Mouse (Mus musculus): ENCODE data around the gene Sertad3. TPM values are rescaled to one million over a fixed set of nuclear protein-coding genes. Genes with fewer than 3 reads are reported as not detected.

Sertad3 gene
- polyA plus RNA-seq, 2 experiments = 32.1 to 32.4 TPM

DNA sequence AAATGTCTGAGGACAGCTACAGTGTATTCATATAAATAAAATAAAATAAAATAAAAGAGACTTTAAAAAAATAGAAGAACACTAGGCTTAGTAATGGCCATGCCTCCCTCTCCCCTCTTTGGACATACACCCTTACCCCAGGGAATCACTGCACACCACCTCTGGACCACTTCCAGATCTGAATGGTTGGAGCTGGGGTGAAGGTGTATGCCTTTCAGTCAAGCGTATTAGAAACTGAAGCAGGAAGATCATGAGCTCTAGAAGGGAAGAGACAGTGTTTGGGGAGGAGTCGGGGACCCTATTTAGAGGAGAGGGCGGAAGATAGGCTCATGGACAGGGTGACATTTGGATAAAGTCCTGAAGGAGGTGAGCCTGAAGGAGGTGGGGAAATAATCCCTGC, 6.9 kb downstream of the Sertad3 start:
- Histone ChIP-seq H3K27ac (replicated peaks; ENCODE audit: low read depth, low read length) (peak overlapping the region; percentile 77), H3K27me3 (ENCODE audit: control insufficient read depth, insufficient read depth, low read length) (no peaks in the 10 kb centered on the region), H3K4me3 (replicated peaks; ENCODE audit: low read length) (no peak overlapping the region), H3K9ac (ENCODE audit: low read depth, low read length, severe bottlenecking) (no peak overlapping the region), H3K36me3 (ENCODE audit: control insufficient read depth, insufficient read depth, low read length) (peaks cover 18% of the 10 kb centered on the region), H3K4me1 (ENCODE audit: control insufficient read depth, insufficient read depth, low read length) (0 out of 2 replicates have a peak, but pooled peaks cover 4% of the 10 kb centered on the region), H3K4me2 (replicated peaks; ENCODE audit: low read depth, low read length, severe bottlenecking) (peak overlapping the region; percentile 45; the same call in 1 of the 2 replicates), H3K9me3 (ENCODE audit: control insufficient read depth, low read length) (no peaks in the 10 kb centered on the region)
- DNase-seq (ENCODE audit: low spot score) = no peak
- no peak for TF ChIP-seq POLR2A (IDR thresholded peaks at IDR 0.05; ENCODE audit: borderline replicate concordance, extremely low read depth, insufficient read depth, insufficient read length)
- no peak for ATAC-seq (ENCODE audit: low FRiP score, low read depth)
- WGBS = 72% methylated on average over 3 of the region's 3 CpGs

DNA sequence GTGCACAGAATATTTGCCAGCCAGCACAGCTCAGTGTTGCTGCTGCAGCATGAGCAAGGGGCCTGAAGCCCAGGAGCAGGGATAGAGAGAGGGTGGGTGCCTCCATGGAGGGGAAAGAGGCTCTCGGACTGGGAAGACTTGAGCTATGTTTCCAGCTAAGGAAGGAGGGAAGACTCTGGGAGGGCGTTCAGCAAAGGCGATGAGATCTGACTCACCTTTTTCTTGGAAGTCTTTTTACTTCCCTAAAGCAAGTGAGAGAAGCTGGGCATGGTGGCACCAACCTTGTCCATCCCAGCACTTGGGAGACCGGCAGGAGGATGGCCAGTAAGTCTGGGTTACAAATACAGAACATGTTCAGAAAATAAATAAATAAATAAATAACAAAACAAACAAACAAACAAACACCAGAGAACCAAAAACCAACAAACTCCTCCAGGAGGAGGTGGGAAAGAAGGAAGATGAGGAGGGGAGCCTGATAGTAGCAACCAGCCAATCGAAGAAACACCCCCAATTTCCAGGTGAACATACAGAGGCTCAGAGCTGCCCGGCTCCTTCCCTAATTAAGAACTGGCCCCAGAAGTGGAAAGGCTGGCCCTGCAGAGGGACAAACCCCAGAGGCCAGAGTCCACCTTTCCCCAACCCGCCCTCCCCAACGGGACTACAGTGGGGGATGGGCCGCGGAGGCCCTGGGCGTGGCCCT, 7.5 kb downstream of the Sertad3 start:
- Histone ChIP-seq H3K9ac (ENCODE audit: low read depth, low read length, severe bottlenecking) (peak overlapping the region; percentile 36; the same call in 1 of the 2 replicates), H3K27ac (replicated peaks; ENCODE audit: low read depth, low read length) (peak overlapping the region; percentile 77), H3K4me2 (replicated peaks; ENCODE audit: low read depth, low read length, severe bottlenecking) (peak overlapping the region; percentile 45), H3K9me3 (ENCODE audit: control insufficient read depth, low read length) (no peaks in the 10 kb centered on the region), H3K4me1 (ENCODE audit: control insufficient read depth, insufficient read depth, low read length) (peaks cover 4% of the 10 kb centered on the region; the same call in 1 of the 2 replicates), H3K36me3 (ENCODE audit: control insufficient read depth, insufficient read depth, low read length) (peaks cover 16% of the 10 kb centered on the region), H3K27me3 (ENCODE audit: control insufficient read depth, insufficient read depth, low read length) (no peaks in the 10 kb centered on the region), H3K4me3 (replicated peaks; ENCODE audit: low read length) (peak overlapping the region; percentile 22)
- no peak for TF ChIP-seq POLR2A (IDR thresholded peaks at IDR 0.05; ENCODE audit: borderline replicate concordance, extremely low read depth, insufficient read depth, insufficient read length)
- WGBS = 20% methylated on average over 8 of the region's 11 CpGs
- no peak for DNase-seq (ENCODE audit: low spot score)
- ATAC-seq (ENCODE audit: low FRiP score, low read depth) = no peak

DNA sequence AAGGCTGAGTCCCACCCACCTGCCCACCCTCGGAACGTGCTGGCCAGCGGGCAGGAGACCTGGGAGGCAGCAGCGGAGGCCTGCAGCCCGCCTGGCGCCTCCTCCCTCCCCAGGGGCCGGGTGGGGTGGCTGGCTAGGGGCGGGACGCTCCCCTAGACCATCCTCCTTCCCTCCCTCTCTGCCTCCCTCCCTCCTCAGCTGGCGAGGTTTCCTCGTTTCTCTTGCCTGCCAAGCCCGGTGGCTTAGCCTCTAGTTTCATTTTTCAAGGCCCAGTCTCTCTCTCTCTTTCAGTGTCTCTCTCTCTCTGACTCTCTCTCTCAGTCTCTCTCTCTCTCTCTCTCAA, 8.0 kb downstream of the Sertad3 start:
- H3K27ac ChIP-seq (replicated peaks; ENCODE audit: low read depth, low read length) = peak overlapping the region; percentile 77
- DNase-seq (ENCODE audit: low spot score) (peak; percentile 85), ATAC-seq (ENCODE audit: low FRiP score, low read depth) (peak; percentile 91)
- peak overlapping the region; percentile 36 for H3K9ac ChIP-seq (ENCODE audit: low read depth, low read length, severe bottlenecking)
- H3K27me3 ChIP-seq (ENCODE audit: control insufficient read depth, insufficient read depth, low read length) = no peaks in the 10 kb centered on the region
- H3K4me1 ChIP-seq (ENCODE audit: control insufficient read depth, insufficient read depth, low read length) = peaks cover 7% of the 10 kb centered on the region; the same call in 1 of the 2 replicates
- peaks cover 11% of the 10 kb centered on the region; the same call in 1 of the 2 replicates for H3K36me3 ChIP-seq (ENCODE audit: control insufficient read depth, insufficient read depth, low read length)
- peak overlapping the region; percentile 22 for H3K4me3 ChIP-seq (replicated peaks; ENCODE audit: low read length)
- TF ChIP-seq POLR2A (IDR thresholded peaks at IDR 0.05; ENCODE audit: borderline replicate concordance, extremely low read depth, insufficient read depth, insufficient read length) = no peak
- peak overlapping the region; percentile 45 for H3K4me2 ChIP-seq (replicated peaks; ENCODE audit: low read depth, low read length, severe bottlenecking)
- 0% methylated on average over 4 of the region's 12 CpGs for WGBS
- no peaks in the 10 kb centered on the region for H3K9me3 ChIP-seq (ENCODE audit: control insufficient read depth, low read length)

DNA sequence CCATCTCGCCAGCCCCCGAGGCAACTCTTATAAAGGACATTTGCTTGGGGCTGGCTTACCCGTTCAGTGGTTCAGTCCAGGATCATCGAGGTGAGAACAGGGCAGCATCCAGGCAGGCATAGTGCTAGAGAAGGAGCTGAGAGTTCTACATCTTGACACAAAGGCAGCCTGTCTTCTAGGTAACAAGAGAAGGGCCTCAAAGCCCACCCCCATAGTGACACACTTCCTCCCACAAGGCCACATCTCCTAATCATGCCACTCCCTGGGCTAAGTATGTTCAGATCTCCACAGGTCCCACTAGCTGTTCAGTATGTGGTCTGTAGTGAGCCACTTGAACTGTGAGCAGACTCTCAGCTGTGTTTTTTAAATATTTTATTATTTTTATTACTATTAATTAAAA, 10.3 kb downstream of the Sertad3 start:
- no peak overlapping the region for H3K4me2 ChIP-seq (replicated peaks; ENCODE audit: low read depth, low read length, severe bottlenecking)
- no peak overlapping the region for H3K27ac ChIP-seq (replicated peaks; ENCODE audit: low read depth, low read length)
- DNase-seq (ENCODE audit: low spot score) = no peak
- H3K9me3 ChIP-seq (ENCODE audit: control insufficient read depth, low read length) = no peaks in the 10 kb centered on the region
- no peak for ATAC-seq (ENCODE audit: low FRiP score, low read depth)
- H3K9ac ChIP-seq (ENCODE audit: low read depth, low read length, severe bottlenecking) = no peak overlapping the region
- peaks cover 10% of the 10 kb centered on the region for H3K4me1 ChIP-seq (ENCODE audit: control insufficient read depth, insufficient read depth, low read length)
- TF ChIP-seq POLR2A (IDR thresholded peaks at IDR 0.05; ENCODE audit: borderline replicate concordance, extremely low read depth, insufficient read depth, insufficient read length) = no peak
- H3K4me3 ChIP-seq (replicated peaks; ENCODE audit: low read length) = no peak overlapping the region
- H3K27me3 ChIP-seq (ENCODE audit: control insufficient read depth, insufficient read depth, low read length) = no peaks in the 10 kb centered on the region
- 89% methylated on average over 4 of the region's 4 CpGs for WGBS
- H3K36me3 ChIP-seq (ENCODE audit: control insufficient read depth, insufficient read depth, low read length) = no peaks in the 10 kb centered on the region

DNA sequence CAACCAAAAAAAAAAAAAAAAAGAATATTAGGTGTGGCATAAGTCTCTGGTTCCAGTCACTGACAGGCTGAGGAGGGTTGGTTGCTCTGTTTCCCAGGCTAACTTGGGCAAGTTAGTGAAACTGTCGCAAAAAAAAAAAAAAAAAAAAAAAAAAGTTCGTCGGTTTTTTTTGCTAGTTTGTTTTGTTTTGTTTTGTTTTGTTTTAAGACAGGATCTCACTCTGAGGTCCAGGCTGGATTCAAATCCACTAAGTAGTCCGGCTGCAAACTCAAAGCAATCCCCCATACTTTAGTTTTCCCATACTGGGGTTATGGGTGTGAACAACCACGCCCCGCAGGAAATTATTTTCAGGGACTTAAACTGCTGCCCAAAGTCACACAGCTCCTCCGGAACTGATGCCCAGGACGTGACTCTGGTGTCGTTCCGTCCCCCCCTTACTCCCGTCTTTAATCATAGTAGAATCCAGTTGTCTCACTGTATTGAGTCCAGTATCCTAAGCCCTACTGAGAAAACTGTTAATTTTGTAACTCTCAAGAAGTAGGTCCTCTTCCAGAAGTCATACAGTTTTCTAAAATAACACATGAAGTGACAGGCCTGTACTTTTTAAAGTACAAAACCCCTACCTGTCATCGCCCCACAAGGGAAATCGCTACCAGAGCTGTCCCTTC, 12.7 kb downstream of the Sertad3 start:
- WGBS = 1% methylated on average over 13 of the region's 13 CpGs
- DNase-seq (ENCODE audit: low spot score) = peak; percentile 28
- peak overlapping the region; percentile 61; the same call in 1 of the 2 replicates for H3K27ac ChIP-seq (replicated peaks; ENCODE audit: low read depth, low read length)
- H3K4me2 ChIP-seq (replicated peaks; ENCODE audit: low read depth, low read length, severe bottlenecking) = peak overlapping the region; percentile 88
- H3K4me1 ChIP-seq (ENCODE audit: control insufficient read depth, insufficient read depth, low read length) = peaks cover 25% of the 10 kb centered on the region
- H3K9ac ChIP-seq (ENCODE audit: low read depth, low read length, severe bottlenecking) = peak overlapping the region; percentile 45
- ATAC-seq (ENCODE audit: low FRiP score, low read depth) = peak; percentile 3; the same call in 1 of the 2 replicates
- H3K4me3 ChIP-seq (replicated peaks; ENCODE audit: low read length) = peak overlapping the region; percentile 83
- no peak for TF ChIP-seq POLR2A (IDR thresholded peaks at IDR 0.05; ENCODE audit: borderline replicate concordance, extremely low read depth, insufficient read depth, insufficient read length)
- H3K36me3 ChIP-seq (ENCODE audit: control insufficient read depth, insufficient read depth, low read length) = peaks cover 11% of the 10 kb centered on the region
- H3K9me3 ChIP-seq (ENCODE audit: control insufficient read depth, low read length) = no peaks in the 10 kb centered on the region
- no peaks in the 10 kb centered on the region for H3K27me3 ChIP-seq (ENCODE audit: control insufficient read depth, insufficient read depth, low read length)
